Comparison of ENCODE assay signal across 8 mouse cellular contexts in the genomic region with DNA sequence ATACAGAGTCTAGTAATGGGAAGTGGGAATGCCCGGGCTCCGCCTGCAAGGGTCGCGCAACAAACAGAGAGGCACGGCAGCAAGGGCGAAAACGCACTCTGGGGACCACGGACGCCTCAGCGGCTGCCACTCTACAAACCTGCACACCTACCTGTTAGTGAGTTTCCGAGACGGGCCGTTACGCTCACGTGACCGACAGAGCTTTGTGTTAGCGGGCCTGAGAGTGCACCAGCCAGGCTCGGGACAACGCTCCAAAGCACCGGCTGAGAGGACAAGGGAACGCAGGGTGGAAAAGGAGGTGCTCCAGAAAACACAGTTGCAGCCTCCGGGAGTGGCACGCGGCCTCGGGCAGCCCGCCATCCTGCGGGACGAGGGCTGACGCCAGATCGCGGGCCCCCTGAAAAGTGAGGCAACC. TPM values are rescaled to one million over a fixed set of nuclear protein-coding genes. Genes with fewer than 3 reads are reported as not detected.
DNase-seq lines count a peak whose midpoint lies in the region.

No protein-coding gene starts in this region.

- DNase-seq in ovary, adult 18-20 months (ENCODE audit: low spot score) = peak; percentile 40
- DNase-seq in ovary, postnatal 14 days (ENCODE audit: low spot score) = no peak
- peak; percentile 72 for DNase-seq in brain, adult 2 months (ENCODE audit: low read depth, low spot score)
- peak; percentile 10 for DNase-seq in gonadal fat pad, adult 2 months (ENCODE audit: low read depth)
- DNase-seq in kidney, postnatal 14 days = peak; percentile 82
- DNase-seq in lung, postnatal 4 days = peak; percentile 68 to 75
- peak; percentile 56 for DNase-seq in spleen, adult 12 weeks (ENCODE audit: low spot score)
- no peak for DNase-seq in cerebellum, adult 9-10 months

RNA-seq across cellular contexts. Expression of gene Cep57, which starts 0.5 kb away (rescaled TPM):
- polyA plus RNA-seq in gonadal fat pad, adult 2 months (2012; rRNA removed) = 9.2 and 10.4 TPM in 2 replicates

RNA-seq across cellular contexts. Expression of gene Fam76b, which starts 1.1 kb away (rescaled TPM):
- 7.0 and 7.7 TPM in 2 replicates for polyA plus RNA-seq in gonadal fat pad, adult 2 months (2012; rRNA removed)

Comparison
In these comparisons a context has a peak if more than half of its experiments do, and no peak if none do; other contexts are left out.
1. DNase-seq: peak in ovary, adult 18-20 months (single experiment), brain, adult 2 months (single experiment), gonadal fat pad, adult 2 months (single experiment), kidney, postnatal 14 days (single experiment), lung, postnatal 4 days (2 of 2) and spleen, adult 12 weeks (single experiment); none in ovary, postnatal 14 days (single experiment) and cerebellum, adult 9-10 months (single experiment).